Mouse (Mus musculus) embryonic facial prominence, embryonic 13.5 days (tissue): ENCODE results near the gene Pax8. TPM values are rescaled to one million over a fixed set of nuclear protein-coding genes. Genes with fewer than 3 reads are reported as not detected.

ENCODE experiments used
- ATAC-seq: fragments of 200-750 bp; cut with Nextera tagmentation; 2 replicates; pipeline ENCODE4 v1.8.0; 2017; ENCODE audit warnings: low read depth; ENCODE audit not compliant: insufficient number of reproducible peaks, insufficient read depth, low FRiP score, low TSS enrichment
- H3K27ac ChIP-seq: fragments of 300-500 bp; sonication (generic); 2 replicates; pipeline ENCODE4 v1.5.1; 2015; ENCODE audit warnings: moderate library complexity, mild to moderate bottlenecking, inconsistent platforms
- H3K27me3 ChIP-seq: fragments of 300-500 bp; sonication (generic); 2 replicates; pipeline ENCODE4 v1.6.1; 2015; ENCODE audit warnings: mild to moderate bottlenecking, inconsistent platforms
- H3K36me3 ChIP-seq: fragments of 300-500 bp; sonication (generic); 2 replicates; pipeline ENCODE4 v1.6.1; 2015; ENCODE audit warnings: mild to moderate bottlenecking, inconsistent platforms
- H3K4me1 ChIP-seq: fragments of 300-500 bp; sonication (generic); 2 replicates; pipeline ENCODE4 v1.6.1; 2015; ENCODE audit warnings: inconsistent platforms
- H3K4me2 ChIP-seq: fragments of 300-500 bp; sonication (generic); 2 replicates; pipeline ENCODE4 v1.6.1; 2015; ENCODE audit warnings: moderate library complexity, mild to moderate bottlenecking, inconsistent platforms
- H3K4me3 ChIP-seq: fragments of 300-500 bp; sonication (generic); 2 replicates; pipeline ENCODE4 v1.5.1; 2015; ENCODE audit warnings: mild to moderate bottlenecking, inconsistent platforms
- H3K9ac ChIP-seq: fragments of 300-500 bp; sonication (generic); 2 replicates; pipeline ENCODE4 v1.6.1; 2015; ENCODE audit warnings: mild to moderate bottlenecking, inconsistent platforms
- H3K9me3 ChIP-seq: fragments of 300-500 bp; sonication (generic); 2 replicates; pipeline ENCODE4 v1.6.1; 2016; ENCODE audit warnings: inconsistent platforms
- WGBS: fragments of 180-500 bp; shearing (Covaris S2); methylation state at CpG from one replicate; pipeline ENCODE4 v1.1.7; 2015; ENCODE audit warnings: mixed read lengths; 5-methylcytosine and 5-hydroxymethylcytosine counted together
- polyA plus RNA-seq: library from polyadenylated mRNA; unstranded; fragments of >200 nt; fragmentation: Nextera tagmentation; extraction: Ambion mirVana; gene quantifications from 2 replicates; pipeline ENCODE4 v1.2.1, GENCODE M21; 2015

Gene Pax8
- polyA plus RNA-seq, 1 experiment from 2014 or later: 0.34 TPM

DNA sequence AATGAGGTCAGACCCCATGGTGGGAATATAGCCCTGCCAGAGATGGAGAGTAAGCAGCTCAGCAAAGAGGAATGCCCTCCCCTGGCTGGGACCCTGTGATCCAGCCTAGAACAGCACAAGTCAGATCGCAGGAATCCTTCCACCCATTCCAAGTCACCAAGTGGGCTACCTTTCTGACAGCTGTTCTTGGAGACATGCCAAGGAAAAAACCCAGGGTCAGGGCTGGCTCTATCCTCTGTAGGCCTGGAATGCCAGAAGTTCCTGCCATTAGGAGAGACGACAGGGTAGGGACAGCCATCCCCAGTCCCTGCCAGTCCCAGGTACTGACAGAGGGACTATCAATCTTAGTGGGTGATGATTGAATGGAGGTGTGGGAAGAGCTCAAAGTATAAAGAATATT, 4.5 kb upstream of the Pax8 start:
- no peak for ATAC-seq
- peaks cover 50% of the 10 kb centered on the region for H3K27me3 ChIP-seq
- H3K4me2 ChIP-seq: no peak overlapping the region
- H3K27ac ChIP-seq: no peak overlapping the region
- H3K4me3 ChIP-seq: no peak overlapping the region
- no peaks in the 10 kb centered on the region for H3K9me3 ChIP-seq
- H3K36me3 ChIP-seq: no peaks in the 10 kb centered on the region
- H3K9ac ChIP-seq: no peak overlapping the region
- no peaks in the 10 kb centered on the region for H3K4me1 ChIP-seq
- 60% methylated on average over 2 of the region's 2 CpGs for WGBS

DNA sequence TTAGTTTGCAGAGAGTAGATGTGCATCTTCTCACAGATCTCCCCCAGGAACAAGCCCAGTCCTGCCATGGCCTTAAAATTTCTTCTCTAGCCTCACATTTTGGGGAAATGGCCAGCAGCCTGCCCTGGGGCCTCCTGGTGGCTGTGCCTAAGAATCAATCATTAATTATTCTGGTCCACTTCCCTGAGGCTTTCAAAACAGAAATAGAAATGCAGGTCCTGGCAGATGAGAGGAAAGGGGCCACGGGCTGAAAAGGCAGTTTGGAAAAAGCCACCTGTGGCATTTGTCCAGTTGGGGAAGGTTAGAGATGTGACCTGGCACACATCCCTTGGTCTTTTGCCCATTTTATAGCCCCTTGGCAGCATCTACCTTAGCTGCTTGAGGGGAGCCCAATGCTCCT, 3.8 kb upstream of the Pax8 start:
- Histone ChIP-seq H3K9me3 (no peaks in the 10 kb centered on the region), H3K4me2 (no peak overlapping the region), H3K27me3 (peaks cover 58% of the 10 kb centered on the region), H3K4me3 (no peak overlapping the region), H3K27ac (no peak overlapping the region), H3K36me3 (no peaks in the 10 kb centered on the region), H3K4me1 (peaks cover 2% of the 10 kb centered on the region), H3K9ac (no peak overlapping the region)
- ATAC-seq: no peak
- 9% methylated on average over 1 of the region's 1 CpGs for WGBS

DNA sequence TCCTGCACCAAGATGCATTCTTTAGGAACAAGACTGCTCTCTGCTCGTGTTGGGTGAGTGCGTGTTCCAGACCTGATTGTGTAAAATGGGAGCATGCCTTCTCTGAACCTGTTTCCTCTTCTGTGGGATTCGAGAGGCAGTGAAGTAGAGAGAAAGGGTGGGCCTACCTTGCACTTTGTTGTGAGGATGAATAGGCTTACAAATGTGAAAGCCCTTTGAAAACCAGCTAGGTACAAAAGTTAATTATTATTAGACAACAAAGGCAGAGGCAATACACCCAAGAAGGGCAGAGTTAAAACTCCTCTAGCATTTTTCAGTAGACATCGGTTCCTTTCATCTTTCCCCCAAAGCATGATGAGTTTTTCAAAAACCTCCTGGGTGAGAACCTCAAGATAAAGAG, 3.2 kb upstream of the Pax8 start:
- no peak overlapping the region for H3K4me2 ChIP-seq
- H3K27me3 ChIP-seq: peaks cover 63% of the 10 kb centered on the region
- H3K9me3 ChIP-seq: no peaks in the 10 kb centered on the region
- no peak for ATAC-seq
- no peak overlapping the region for H3K27ac ChIP-seq
- 69% methylated on average over 4 of the region's 4 CpGs for WGBS
- no peak overlapping the region for H3K9ac ChIP-seq
- no peaks in the 10 kb centered on the region for H3K36me3 ChIP-seq
- peaks cover 8% of the 10 kb centered on the region for H3K4me1 ChIP-seq
- H3K4me3 ChIP-seq: no peak overlapping the region

DNA sequence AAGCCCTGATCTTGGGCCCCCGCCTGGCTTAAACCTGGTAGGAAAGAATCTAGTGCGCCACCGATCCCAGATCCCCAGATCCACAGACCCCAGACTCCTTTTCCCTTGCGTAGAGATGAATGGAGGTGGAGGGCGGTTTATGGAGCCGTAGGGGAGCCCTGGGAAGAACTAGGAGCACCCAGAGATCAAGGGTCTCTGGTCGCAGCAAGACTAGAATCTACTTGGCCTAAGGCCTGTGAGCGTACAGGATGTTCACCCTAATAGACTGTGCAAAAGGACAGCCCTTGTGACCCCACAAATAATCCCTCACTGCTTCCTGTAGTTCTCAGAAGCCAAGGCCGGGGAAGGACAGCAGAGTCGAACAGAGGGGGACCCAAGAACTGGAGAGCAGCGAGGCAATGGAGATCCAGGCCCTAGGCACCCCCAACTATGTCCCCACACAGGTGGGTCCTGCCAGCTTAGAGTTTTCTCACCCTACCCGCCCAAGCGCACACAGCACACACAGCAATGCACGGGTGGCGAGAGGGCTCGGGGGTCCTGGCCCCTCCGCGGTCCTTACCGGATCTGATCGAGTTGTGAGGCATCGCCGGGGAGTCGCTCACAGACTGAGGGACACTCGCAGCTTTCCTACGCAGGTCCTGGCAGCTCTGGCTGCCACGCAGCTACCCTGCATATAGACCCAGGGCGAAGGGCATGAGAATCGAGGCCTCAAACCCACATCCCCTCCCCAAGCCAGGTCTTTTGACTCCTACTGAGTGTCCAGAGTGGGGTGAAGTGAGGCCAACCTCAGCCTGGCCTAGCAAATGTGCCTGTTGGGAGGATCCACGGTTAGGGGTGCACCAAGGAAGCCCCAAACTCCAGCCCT, 653 bp downstream of the Pax8 start:
- WGBS: 8% methylated on average over 29 of the region's 29 CpGs
- H3K4me3 ChIP-seq: peak overlapping the region; percentile 26; the same call in 1 of the 2 replicates
- H3K27me3 ChIP-seq: peaks cover 87% of the 10 kb centered on the region

DNA sequence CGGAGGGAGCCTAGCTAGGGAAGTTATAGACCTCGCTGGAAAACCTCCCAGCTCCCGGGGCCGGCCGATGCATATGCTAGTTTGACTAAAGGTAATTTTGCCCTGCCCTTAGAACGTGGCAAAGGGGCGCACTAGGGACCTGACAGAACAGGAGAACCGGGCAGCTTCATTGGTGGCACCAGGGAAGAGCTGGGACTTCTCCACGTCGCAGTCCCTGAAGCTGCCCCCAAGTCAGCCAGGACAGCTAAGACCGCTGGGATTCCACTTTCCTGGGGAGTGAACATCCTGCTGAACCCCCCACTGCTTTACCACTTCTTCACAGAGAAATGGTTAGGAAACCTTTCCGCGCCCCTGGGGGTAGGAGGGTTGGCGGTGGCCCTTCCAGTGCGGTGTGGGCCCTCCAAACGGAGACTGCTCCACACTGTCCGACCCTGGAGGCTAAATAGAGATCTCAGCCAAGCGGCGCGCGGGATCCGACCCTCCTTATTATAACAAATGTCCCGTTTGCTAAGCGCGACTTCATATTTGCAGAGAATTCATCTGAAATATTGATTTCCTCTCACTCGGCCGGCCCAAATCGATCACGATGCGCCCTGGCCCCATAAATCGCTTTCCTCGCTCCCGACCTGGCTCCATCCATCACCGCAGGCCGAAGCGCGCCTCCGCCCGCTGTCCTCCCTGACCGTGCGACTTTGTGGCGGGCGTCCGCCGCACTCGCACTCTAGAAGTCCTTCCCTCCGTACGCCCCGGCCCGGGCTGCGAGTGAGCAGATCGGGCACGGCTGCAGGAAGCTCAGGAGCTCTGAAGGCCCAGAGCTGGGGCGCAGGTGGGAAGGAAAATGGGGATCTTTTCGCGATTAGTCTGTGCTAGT, 1.5 kb downstream of the Pax8 start:
- H3K9me3 ChIP-seq: no peaks in the 10 kb centered on the region
- under 1% methylated on average over 56 of the region's 56 CpGs for WGBS
- no peak overlapping the region for H3K27ac ChIP-seq
- H3K9ac ChIP-seq: no peak overlapping the region
- no peak for ATAC-seq
- peaks cover 8% of the 10 kb centered on the region for H3K4me1 ChIP-seq
- H3K4me3 ChIP-seq: peak overlapping the region; percentile 26; the same call in 1 of the 2 replicates
- peaks cover 86% of the 10 kb centered on the region for H3K27me3 ChIP-seq
- H3K36me3 ChIP-seq: no peaks in the 10 kb centered on the region
- H3K4me2 ChIP-seq: peak overlapping the region; percentile 49

More for the DNA sequence above, 653 bp downstream of the Pax8 start:
- H3K27ac ChIP-seq: no peak overlapping the region
- no peak overlapping the region for H3K9ac ChIP-seq
- H3K36me3 ChIP-seq: no peaks in the 10 kb centered on the region
- peak overlapping the region; percentile 49 for H3K4me2 ChIP-seq
- no peak for ATAC-seq
- H3K9me3 ChIP-seq: no peaks in the 10 kb centered on the region
- peaks cover 8% of the 10 kb centered on the region for H3K4me1 ChIP-seq

DNA sequence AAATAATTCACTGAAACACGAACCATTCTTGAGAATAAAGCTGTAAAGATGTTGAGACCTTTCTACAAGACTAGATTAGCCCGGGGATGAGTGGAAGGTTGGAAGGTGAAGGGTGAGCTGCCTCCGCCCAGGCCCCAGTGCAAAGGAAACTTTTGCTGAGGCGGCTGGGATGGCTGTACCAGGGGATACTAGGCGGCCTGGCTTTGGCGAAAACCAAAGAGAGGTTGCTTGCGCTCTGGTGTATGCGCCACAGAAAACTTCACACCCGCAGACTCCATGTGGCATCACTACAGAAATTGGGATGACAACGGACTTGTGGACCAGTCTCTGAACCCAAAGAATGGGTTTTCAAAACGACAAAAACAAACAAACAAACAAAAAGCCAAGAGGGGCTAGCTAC, 2.7 kb downstream of the Pax8 start:
- no peak overlapping the region for H3K4me2 ChIP-seq
- no peaks in the 10 kb centered on the region for H3K9me3 ChIP-seq
- H3K36me3 ChIP-seq: no peaks in the 10 kb centered on the region
- peaks cover 84% of the 10 kb centered on the region for H3K27me3 ChIP-seq
- H3K27ac ChIP-seq: no peak overlapping the region
- 2% methylated on average over 11 of the region's 11 CpGs for WGBS
- ATAC-seq: no peak
- peaks cover 8% of the 10 kb centered on the region for H3K4me1 ChIP-seq
- no peak overlapping the region for H3K9ac ChIP-seq
- H3K4me3 ChIP-seq: no peak overlapping the region

DNA sequence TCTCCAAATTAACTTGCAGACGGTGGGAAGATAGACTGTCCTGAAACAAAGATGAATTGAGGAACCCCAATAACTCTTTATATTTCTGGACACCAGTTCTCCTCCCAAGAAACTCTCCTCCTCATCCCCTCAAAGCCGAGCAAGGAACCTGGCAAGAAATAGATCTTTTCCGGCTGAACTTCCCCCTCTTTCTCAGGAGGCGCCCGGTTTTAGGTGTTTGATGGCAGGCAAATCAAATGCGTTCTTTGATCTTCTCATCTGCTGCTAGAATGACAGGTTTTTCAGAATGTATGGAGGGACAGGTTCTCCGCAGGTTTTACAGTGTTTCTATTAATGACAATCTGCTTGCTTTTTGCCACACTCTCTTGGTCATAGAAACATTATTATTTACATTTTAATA, 3.3 kb downstream of the Pax8 start:
- Histone ChIP-seq H3K4me3 (no peak overlapping the region), H3K4me2 (no peak overlapping the region), H3K27me3 (peaks cover 86% of the 10 kb centered on the region), H3K4me1 (peaks cover 8% of the 10 kb centered on the region), H3K9ac (no peak overlapping the region), H3K9me3 (no peaks in the 10 kb centered on the region), H3K27ac (no peak overlapping the region), H3K36me3 (no peaks in the 10 kb centered on the region)
- 2% methylated on average over 7 of the region's 7 CpGs for WGBS
- ATAC-seq: no peak

DNA sequence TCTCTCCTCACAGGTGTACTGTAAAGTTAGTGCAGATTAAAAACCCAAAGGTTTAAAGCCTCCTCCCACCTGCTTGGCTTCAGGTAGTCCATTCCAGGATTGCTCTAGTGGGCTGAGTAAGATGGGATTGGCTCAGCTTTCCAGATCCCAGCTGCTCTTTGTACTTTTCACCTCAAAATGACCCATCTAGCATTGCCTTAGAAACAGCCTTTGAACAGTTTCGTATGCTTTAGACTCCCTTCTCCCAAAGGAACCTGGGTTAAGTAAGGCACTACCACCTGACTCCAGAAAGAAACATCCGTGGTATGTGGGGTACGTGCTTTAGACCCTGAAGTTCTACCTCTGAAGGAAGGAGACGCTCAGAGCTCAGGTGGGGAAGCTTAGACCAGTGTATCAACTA, 6.3 kb downstream of the Pax8 start:
- H3K9me3 ChIP-seq: no peaks in the 10 kb centered on the region
- peaks cover 56% of the 10 kb centered on the region for H3K27me3 ChIP-seq
- no peaks in the 10 kb centered on the region for H3K36me3 ChIP-seq
- no peak overlapping the region for H3K27ac ChIP-seq
- peaks cover 5% of the 10 kb centered on the region for H3K4me1 ChIP-seq
- no peak for ATAC-seq
- no peak overlapping the region for H3K4me3 ChIP-seq
- no peak overlapping the region for H3K9ac ChIP-seq
- no peak overlapping the region for H3K4me2 ChIP-seq
- WGBS: 44% methylated on average over 4 of the region's 4 CpGs

DNA sequence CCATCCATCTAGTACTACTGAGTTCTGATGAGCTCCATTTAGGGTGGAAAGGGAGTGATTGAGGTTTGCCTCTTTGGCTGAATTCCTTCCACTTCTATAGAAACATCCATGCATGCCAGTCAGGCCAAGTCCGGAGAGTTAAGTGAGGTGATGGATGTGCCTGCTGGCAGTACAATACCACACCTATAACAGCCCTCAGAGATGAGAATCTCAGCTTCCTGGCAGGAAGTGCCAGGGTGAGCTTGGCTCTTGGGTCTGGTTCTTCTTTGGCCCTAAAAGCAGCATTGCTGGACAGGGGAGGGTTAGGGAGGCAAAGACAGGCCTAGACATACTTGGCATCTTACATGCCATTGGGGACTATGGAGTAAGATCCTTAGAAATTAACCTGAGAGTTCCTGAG, 7.0 kb downstream of the Pax8 start:
- ATAC-seq: no peak
- H3K27me3 ChIP-seq: peaks cover 49% of the 10 kb centered on the region
- WGBS: 74% methylated on average over 1 of the region's 1 CpGs

DNA sequence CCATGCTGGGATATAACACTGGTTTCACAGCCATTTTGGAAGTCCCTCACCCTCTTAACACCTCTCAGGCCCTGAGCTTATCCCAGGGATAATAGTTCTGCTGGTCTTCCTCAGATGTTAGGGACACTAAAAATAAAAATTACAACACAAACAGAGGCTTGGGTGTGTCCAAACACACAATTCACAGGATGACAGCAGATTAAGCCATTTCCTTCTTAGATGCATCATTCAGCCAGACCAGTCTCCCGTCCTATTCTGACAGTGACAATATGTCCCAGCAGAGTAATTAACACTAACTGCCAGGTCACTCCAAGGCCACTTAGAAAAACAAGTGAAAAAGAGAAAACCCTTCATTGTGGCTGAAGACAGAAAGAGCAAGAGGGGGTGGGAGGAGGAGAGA, 8.2 kb downstream of the Pax8 start:
- no peaks in the 10 kb centered on the region for H3K4me1 ChIP-seq
- no peaks in the 10 kb centered on the region for H3K9me3 ChIP-seq
- no peaks in the 10 kb centered on the region for H3K36me3 ChIP-seq
- no peak overlapping the region for H3K9ac ChIP-seq
- H3K27me3 ChIP-seq: peaks cover 38% of the 10 kb centered on the region
- WGBS: 15% methylated on average over 1 of the region's 1 CpGs
- H3K4me3 ChIP-seq: no peak overlapping the region
- H3K27ac ChIP-seq: no peak overlapping the region
- no peak for ATAC-seq
- H3K4me2 ChIP-seq: no peak overlapping the region

More for the DNA sequence above, 7.0 kb downstream of the Pax8 start:
- H3K36me3 ChIP-seq: no peaks in the 10 kb centered on the region
- H3K27ac ChIP-seq: no peak overlapping the region
- H3K4me2 ChIP-seq: no peak overlapping the region
- H3K9ac ChIP-seq: no peak overlapping the region
- no peaks in the 10 kb centered on the region for H3K9me3 ChIP-seq
- H3K4me3 ChIP-seq: no peak overlapping the region
- no peaks in the 10 kb centered on the region for H3K4me1 ChIP-seq

DNA sequence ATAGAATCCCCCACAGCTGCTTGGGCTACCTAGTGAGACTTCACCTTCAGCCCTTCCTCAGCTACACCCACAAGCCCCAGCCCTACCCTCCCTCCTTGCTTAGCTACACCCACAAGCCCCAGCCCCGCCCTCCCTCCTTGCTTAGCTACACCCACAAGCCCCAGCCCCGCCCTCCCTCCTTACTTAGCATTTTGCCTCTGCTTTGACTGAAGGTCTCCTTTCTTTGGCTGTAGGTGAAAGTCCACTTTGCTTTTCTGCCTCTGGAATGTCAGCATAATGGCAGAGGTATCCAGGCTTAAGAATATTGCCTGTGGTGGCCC, 14.6 kb downstream of the Pax8 start:
- WGBS: 18% methylated on average over 2 of the region's 2 CpGs
- ATAC-seq: no peak
- no peaks in the 10 kb centered on the region; the same call in 1 of the 2 replicates for H3K27me3 ChIP-seq
- no peak overlapping the region for H3K9ac ChIP-seq
- no peaks in the 10 kb centered on the region for H3K4me1 ChIP-seq
- H3K27ac ChIP-seq: no peak overlapping the region
- no peaks in the 10 kb centered on the region for H3K36me3 ChIP-seq
- no peaks in the 10 kb centered on the region for H3K9me3 ChIP-seq
- no peak overlapping the region for H3K4me3 ChIP-seq
- H3K4me2 ChIP-seq: no peak overlapping the region
